Mouse (Mus musculus) forebrain, embryonic 13.5 days (tissue): Measurements from ENCODE around the gene Krtap15. TPM values are rescaled to one million over a fixed set of nuclear protein-coding genes. Genes with fewer than 3 reads are reported as not detected.

ENCODE experiments used
- ATAC-seq: fragments of 200-750 bp; cut with Nextera tagmentation; 2 replicates; pipeline ENCODE4 v1.8.0; 2017
- H3K27ac ChIP-seq: fragments of 300-500 bp; sonication (generic); 2 replicates; pipeline ENCODE4 v1.5.1; 2015; ENCODE audit warnings: inconsistent platforms, mild to moderate bottlenecking, moderate library complexity
- H3K27me3 ChIP-seq: fragments of 300-500 bp; sonication (generic); 2 replicates; pipeline ENCODE4 v1.6.1; 2015; ENCODE audit warnings: mild to moderate bottlenecking, inconsistent platforms
- H3K36me3 ChIP-seq: fragments of 300-500 bp; sonication (generic); 2 replicates; pipeline ENCODE4 v1.6.1; 2015; ENCODE audit warnings: mild to moderate bottlenecking, inconsistent platforms; ENCODE audit not compliant: poor library complexity, severe bottlenecking
- H3K4me1 ChIP-seq: fragments of 300-500 bp; sonication (generic); 2 replicates; pipeline ENCODE4 v1.6.1; 2015; ENCODE audit warnings: inconsistent platforms
- H3K4me2 ChIP-seq: fragments of 300-500 bp; sonication (generic); 2 replicates; pipeline ENCODE4 v1.6.1; 2015; ENCODE audit warnings: inconsistent platforms, mild to moderate bottlenecking, moderate library complexity
- H3K4me3 ChIP-seq: fragments of 300-500 bp; sonication (generic); 2 replicates; pipeline ENCODE4 v1.5.1; 2015; ENCODE audit warnings: mild to moderate bottlenecking, inconsistent platforms
- H3K9ac ChIP-seq: fragments of 300-500 bp; sonication (generic); 2 replicates; pipeline ENCODE4 v1.6.1; 2015; ENCODE audit warnings: mild to moderate bottlenecking, inconsistent platforms
- H3K9me3 ChIP-seq: fragments of 300-500 bp; sonication (generic); replicated peaks from 2 replicates; pipeline ENCODE4 v1.6.1; 2016; ENCODE audit warnings: inconsistent platforms
- WGBS: fragments of 180-500 bp; shearing (Covaris S2); methylation state at CpG from one replicate; pipeline ENCODE4 v1.1.7; 2015; 5-methylcytosine and 5-hydroxymethylcytosine counted together
- polyA plus RNA-seq: library from polyadenylated mRNA; unstranded; fragments of >200 nt; fragmentation: Nextera tagmentation; extraction: Ambion mirVana; gene quantifications from 2 replicates; pipeline ENCODE4 v1.2.1, GENCODE M21; 2015

Krtap15 gene
- polyA plus RNA-seq, 1 experiment from 2014 or later = not detected

GRCm38 (mm10) chr16:88874169-88874568 is 54.2 kb downstream of the Krtap15 start, which contains the start of gene Krtap19-2:
Gene Krtap19-2 (minus strand): TSS chr16:88874269.
- no peaks in the 10 kb centered on the region for H3K9me3 ChIP-seq
- no peak for ATAC-seq
- no peak within 1 kb of the TSS for H3K27ac ChIP-seq
- no peaks in the 10 kb centered on the region for H3K36me3 ChIP-seq
- no peak within 1 kb of the TSS for H3K9ac ChIP-seq
- H3K4me2 ChIP-seq = no peak within 1 kb of the TSS
- H3K4me1 ChIP-seq = no peaks in the 10 kb centered on the region
- H3K27me3 ChIP-seq = no peaks in the 10 kb centered on the region
- no peak within 1 kb of the TSS for H3K4me3 ChIP-seq
- WGBS = 97% methylated on average over 3 of the region's 3 CpGs

GRCm38 (mm10) chr16:88877938-88878337 is 57.9 kb downstream of the Krtap15 start, which contains the start of gene Krtap19-3:
Gene Krtap19-3 (minus strand): TSS chr16:88878038.
- no peaks in the 10 kb centered on the region for H3K27me3 ChIP-seq
- H3K4me3 ChIP-seq = no peak within 1 kb of the TSS
- H3K27ac ChIP-seq = no peak within 1 kb of the TSS
- no peak within 1 kb of the TSS for H3K4me2 ChIP-seq
- no peak within 1 kb of the TSS for H3K9ac ChIP-seq
- no peak for ATAC-seq
- 86% methylated on average over 2 of the region's 2 CpGs for WGBS
- H3K36me3 ChIP-seq = no peaks in the 10 kb centered on the region
- H3K9me3 ChIP-seq = no peaks in the 10 kb centered on the region
- no peaks in the 10 kb centered on the region for H3K4me1 ChIP-seq

Other genes with a start within 250 kb of the Krtap15 start
- not detected in 2 replicates for gene Krtap24-1, start 207.9 kb upstream of the Krtap15 start, polyA plus RNA-seq
- not detected in 2 replicates for gene 2310079G19Rik, start 192.5 kb upstream of the Krtap15 start, polyA plus RNA-seq
- not detected in 2 replicates for gene Krtap26-1, start 172.4 kb upstream of the Krtap15 start, polyA plus RNA-seq
- gene Krtap27-1, start 148.5 kb upstream of the Krtap15 start, polyA plus RNA-seq = not detected in 2 replicates
- not detected in 2 replicates for gene 2310061N02Rik, start 112.3 kb upstream of the Krtap15 start, polyA plus RNA-seq
- not detected in 2 replicates for gene Krtap13-1, start 91.4 kb upstream of the Krtap15 start, polyA plus RNA-seq
- not detected in 2 replicates for gene Krtap13, start 68.6 kb upstream of the Krtap15 start, polyA plus RNA-seq
- not detected in 2 replicates for gene 2310034C09Rik, start 61.4 kb upstream of the Krtap15 start, polyA plus RNA-seq
- gene 2310057N15Rik, start 46.0 kb upstream of the Krtap15 start, polyA plus RNA-seq = not detected in 2 replicates
- gene Gm5965, start 42.3 kb upstream of the Krtap15 start, polyA plus RNA-seq = not detected in 2 replicates
- gene Gm20741, start 8.0 kb upstream of the Krtap15 start, polyA plus RNA-seq = not detected in 2 replicates
- not detected in 2 replicates for gene Krtap14, start 5.9 kb downstream of the Krtap15 start, polyA plus RNA-seq
- not detected in 2 replicates for gene Krtap19-1, start 49.2 kb downstream of the Krtap15 start, polyA plus RNA-seq
- not detected in 2 replicates for gene Krtap19-2, start 54.1 kb downstream of the Krtap15 start, polyA plus RNA-seq
- not detected in 2 replicates for gene Krtap19-3, start 57.8 kb downstream of the Krtap15 start, polyA plus RNA-seq
- not detected in 2 replicates for gene Krtap19-4, start 64.9 kb downstream of the Krtap15 start, polyA plus RNA-seq
- not detected in 2 replicates for gene Krtap19-5, start 76.2 kb downstream of the Krtap15 start, polyA plus RNA-seq
- gene Krtap19-9b, start 112.0 kb downstream of the Krtap15 start, polyA plus RNA-seq = not detected in 2 replicates
- not detected in 2 replicates for gene Krtap16-3, start 142.7 kb downstream of the Krtap15 start, polyA plus RNA-seq
- not detected in 2 replicates for gene Krtap22-2, start 190.5 kb downstream of the Krtap15 start, polyA plus RNA-seq
- gene Gm10229, start 195.1 kb downstream of the Krtap15 start, polyA plus RNA-seq = not detected in 2 replicates
- not detected in 2 replicates for gene Krtap6-1, start 211.5 kb downstream of the Krtap15 start, polyA plus RNA-seq
- gene Gm10228, start 221.3 kb downstream of the Krtap15 start, polyA plus RNA-seq = not detected in 2 replicates
- not detected in 2 replicates for gene Krtap6-5, start 227.7 kb downstream of the Krtap15 start, polyA plus RNA-seq
- gene 1110025L11Rik, start 243.8 kb downstream of the Krtap15 start, polyA plus RNA-seq = not detected in 2 replicates